Mouse (Mus musculus) brain, embryonic 18.5 days (tissue): ENCODE data around the gene Fbxo48.

Source experiments
- DNase-seq: peaks from one replicate; pipeline ENCODE4 v3.0.0-alpha.2; 2012; ENCODE audit warnings: low read depth, low spot score

The Fbxo48 gene

GRCm38 (mm10) chr11:16969650-16970049 is 18.5 kb downstream of the Fbxo48 start:
- DNase-seq, result no peak

GRCm38 (mm10) chr11:16972027-16972426 is 20.9 kb downstream of the Fbxo48 start:
- no peak for DNase-seq

GRCm38 (mm10) chr11:16973086-16973485 is 21.9 kb downstream of the Fbxo48 start:
- no peak for DNase-seq

- no peak for DNase-seq
These were observed 25.8 kb downstream of the Fbxo48 start for GRCm38 (mm10) chr11:16976937-16977336.

- DNase-seq, result no peak
These were observed 26.4 kb downstream of the Fbxo48 start for GRCm38 (mm10) chr11:16977611-16978010.

- no peak for DNase-seq
These were observed 27.1 kb downstream of the Fbxo48 start for GRCm38 (mm10) chr11:16978161-16978707.

GRCm38 (mm10) chr11:16986550-16987187 is 35.5 kb downstream of the Fbxo48 start:
- no peak for DNase-seq

GRCm38 (mm10) chr11:16987745-16988328 is 36.7 kb downstream of the Fbxo48 start:
- no peak for DNase-seq

GRCm38 (mm10) chr11:16989885-16990284 is 38.7 kb downstream of the Fbxo48 start:
- no peak for DNase-seq

- DNase-seq, result no peak
These were observed 41.7 kb downstream of the Fbxo48 start for GRCm38 (mm10) chr11:16992880-16993279.

- no peak for DNase-seq
These were observed 45.6 kb downstream of the Fbxo48 start for GRCm38 (mm10) chr11:16996818-16997217.

- no peak for DNase-seq
These were observed 46.3 kb downstream of the Fbxo48 start for GRCm38 (mm10) chr11:16997465-16997864.

- no peak for DNase-seq
These were observed 48.2 kb downstream of the Fbxo48 start for GRCm38 (mm10) chr11:16999387-16999786.

GRCm38 (mm10) chr11:16999933-17000332 is 48.8 kb downstream of the Fbxo48 start:
- no peak for DNase-seq

- DNase-seq, result no peak
These were observed 49.5 kb downstream of the Fbxo48 start for GRCm38 (mm10) chr11:17000353-17001334.

GRCm38 (mm10) chr11:17002739-17003373 is 51.7 kb downstream of the Fbxo48 start:
- no peak for DNase-seq

GRCm38 (mm10) chr11:17003757-17004156 is 52.6 kb downstream of the Fbxo48 start:
- no peak for DNase-seq
